Mouse (Mus musculus) ES-E14 (cell line): ENCODE results near the gene Pygm. TPM values are rescaled to one million over a fixed set of nuclear protein-coding genes. Genes with fewer than 3 reads are reported as not detected.
A peak's percentile ranks its signal among the peaks of the same experiment; 100 is the strongest.

ENCODE experiments used
- DNase-seq: peaks from one replicate; pipeline ENCODE4 v3.0.0-alpha.2; 2013; ENCODE audit warnings: low read depth, low spot score
- H3K27ac ChIP-seq: 2 replicates; pipeline ENCODE4 v1.5.1; 2012; ENCODE audit warnings: low read depth, mild to moderate bottlenecking, low read length, moderate library complexity, mixed read lengths; ENCODE audit not compliant: poor library complexity, insufficient read depth, severe bottlenecking
- H3K36me3 ChIP-seq: 2 replicates; pipeline ENCODE4 v1.6.1; 2012; ENCODE audit warnings: mild to moderate bottlenecking, low read length, moderate library complexity, mixed read lengths; ENCODE audit not compliant: control insufficient read depth, poor library complexity, insufficient read depth, severe bottlenecking
- H3K4me1 ChIP-seq, 2 experiments: fragments of 150-350 bp in 1 of 2; sonication (generic) in 1 of 2; 2 replicates each; pipeline ENCODE4 v1.6.1; 2012; ENCODE audit warnings: low read length in 2 of 2, mild to moderate bottlenecking in 1 of 2, mixed read lengths in 1 of 2; ENCODE audit not compliant: control insufficient read depth in 2 of 2, insufficient read depth in 2 of 2, poor library complexity in 1 of 2
- H3K4me3 ChIP-seq, 2 experiments: fragments of 150-350 bp in 1 of 2; sonication (generic) in 1 of 2; 2 replicates each; pipeline ENCODE4 v1.5.1; 2012; ENCODE audit warnings: low read length in 2 of 2, low read depth in 1 of 2, mild to moderate bottlenecking in 1 of 2, mixed read lengths in 1 of 2; ENCODE audit not compliant: insufficient read depth in 1 of 2, poor library complexity in 1 of 2, severe bottlenecking in 1 of 2
- H3K9ac ChIP-seq: 2 replicates; pipeline ENCODE4 v1.6.1; 2012; ENCODE audit warnings: low read depth, mild to moderate bottlenecking, low read length, mixed read lengths; ENCODE audit not compliant: poor library complexity, insufficient read depth, severe bottlenecking
- H3K9me3 ChIP-seq: fragments of 150-350 bp; sonication (generic); 2 replicates; pipeline ENCODE4 v1.6.1; 2012; ENCODE audit warnings: low read depth, mild to moderate bottlenecking, low read length; ENCODE audit not compliant: control insufficient read depth, insufficient read depth
- CHD2 ChIP-seq: IDR thresholded peaks from 2 replicates; pipeline ENCODE4 v1.6.1; 2014; ENCODE audit warnings: mild to moderate bottlenecking, low read depth, low read length, inconsistent platforms
- HCFC1 ChIP-seq: IDR thresholded peaks from 2 replicates; pipeline ENCODE4 v1.6.1; 2012; ENCODE audit warnings: low read length, inconsistent platforms, borderline replicate concordance; ENCODE audit not compliant: insufficient read depth
- MAFK ChIP-seq: IDR thresholded peaks from 2 replicates; pipeline ENCODE4 v1.6.1; 2014; ENCODE audit warnings: mild to moderate bottlenecking, low read depth, low read length, inconsistent platforms; ENCODE audit not compliant: insufficient read depth
- ZC3H11A ChIP-seq: IDR thresholded peaks from 2 replicates; pipeline ENCODE4 v1.6.1; 2012; ENCODE audit warnings: low read depth, mild to moderate bottlenecking, inconsistent platforms, low read length, borderline replicate concordance
- ZNF384 ChIP-seq: IDR thresholded peaks from 2 replicates; pipeline ENCODE4 v1.6.1; 2012; ENCODE audit warnings: low read depth, low read length, inconsistent platforms
- in situ Hi-C, 2 experiments: fragments of 600-800 bp; cut with MboI; formaldehyde crosslinking; loops; one replicate each; pipeline ENCODE4 v1.15.1; 2025; ENCODE audit warnings: low sequenced_read_pairs in 2 of 2, inconsistent platforms in 1 of 2; ENCODE audit not compliant: unreplicated experiment in 2 of 2
- total RNA-seq: library from RNA; depleted of rRNA; stranded (reverse); fragments of 300-350 nt; gene quantifications from 2 replicates; pipeline ENCODE4 v1.2.3, GENCODE M21; 2012; rRNA removed

The Pygm gene
- total RNA-seq, 1 experiment: 4.6 TPM

DNA sequence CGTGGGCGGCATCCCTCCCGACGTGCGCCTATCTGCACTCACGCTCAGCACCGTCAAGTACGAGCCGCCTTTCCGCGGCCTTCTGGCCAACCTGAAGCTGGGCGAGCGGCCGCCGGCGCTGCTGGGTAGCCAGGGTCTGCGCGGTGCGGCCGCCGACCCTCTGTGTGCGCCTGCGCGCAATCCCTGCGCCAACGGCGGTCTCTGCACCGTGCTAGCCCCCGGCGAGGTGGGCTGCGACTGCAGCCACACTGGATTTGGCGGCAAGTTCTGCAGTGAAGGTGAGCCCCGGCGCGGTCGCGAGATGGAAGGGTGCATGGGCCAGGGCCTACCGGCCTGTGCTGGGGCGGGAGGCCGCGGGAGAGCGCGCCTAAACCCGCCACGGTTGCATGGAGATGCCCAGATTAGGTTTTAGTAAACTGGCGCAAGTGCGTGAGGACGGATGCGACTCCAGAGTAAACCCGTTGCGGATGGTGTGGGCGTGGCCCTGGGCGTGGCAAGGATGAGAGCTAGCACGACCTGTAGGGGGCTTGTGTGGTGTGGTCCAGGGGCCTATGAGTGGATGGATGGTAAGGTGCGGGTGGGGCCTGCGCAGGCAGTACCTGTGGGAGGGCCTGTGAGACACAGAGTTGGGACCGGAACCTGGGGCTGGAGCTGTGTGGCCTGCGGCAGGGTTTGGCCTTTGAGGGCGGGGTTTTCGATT lies 44.5 kb downstream of the Pygm start:
- peaks cover 0 to 9% of the 10 kb centered on the region in 2 experiments; a peak in 2 of 4 replicates for H3K4me1 ChIP-seq
- H3K4me3 ChIP-seq: peak overlapping the region; percentile 54 to 70
- in situ Hi-C loops: no loop called here
- H3K36me3 ChIP-seq: no peaks in the 10 kb centered on the region
- DNase-seq: peak; percentile 90
- peak overlapping the region; percentile 48 for H3K9ac ChIP-seq
- TF ChIP-seq ZC3H11A (no peak), CHD2 (no peak), MAFK (no peak), HCFC1 (no peak), ZNF384 (no peak)
- no peaks in the 10 kb centered on the region for H3K9me3 ChIP-seq
- H3K27ac ChIP-seq: no peak overlapping the region

DNA sequence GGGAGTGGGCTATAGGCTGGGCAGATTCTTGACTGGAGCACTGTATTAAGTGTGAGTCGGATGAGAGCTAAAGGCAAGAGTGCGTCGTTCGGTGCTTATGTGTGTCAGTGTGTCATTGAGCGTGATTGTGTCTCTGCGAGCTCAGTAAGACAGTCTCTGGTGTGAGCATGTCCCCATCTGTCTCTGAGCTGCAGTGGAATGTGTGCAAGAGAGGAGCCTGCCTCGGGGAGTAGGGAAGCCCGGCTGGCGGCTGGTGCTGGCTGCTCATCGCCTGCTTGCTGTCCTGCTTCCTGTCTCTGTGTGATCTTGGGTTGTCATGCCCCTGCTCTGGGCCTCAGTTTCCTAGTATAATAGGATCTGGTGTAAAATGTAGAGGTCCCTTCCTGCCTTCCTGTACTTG lies 58.8 kb downstream of the Pygm start:
- Histone ChIP-seq H3K4me3 (no peak overlapping the region), H3K27ac (no peak overlapping the region), H3K9me3 (no peaks in the 10 kb centered on the region), H3K4me1 (peaks cover 0 to 2% of the 10 kb centered on the region in 2 experiments; a peak in 1 of 4 replicates), H3K9ac (no peak overlapping the region), H3K36me3 (no peaks in the 10 kb centered on the region)
- no peak for DNase-seq
- TF ChIP-seq HCFC1 (no peak), MAFK (no peak), ZC3H11A (no peak), CHD2 (no peak), ZNF384 (no peak)
- in situ Hi-C loops: no loop called here

DNA sequence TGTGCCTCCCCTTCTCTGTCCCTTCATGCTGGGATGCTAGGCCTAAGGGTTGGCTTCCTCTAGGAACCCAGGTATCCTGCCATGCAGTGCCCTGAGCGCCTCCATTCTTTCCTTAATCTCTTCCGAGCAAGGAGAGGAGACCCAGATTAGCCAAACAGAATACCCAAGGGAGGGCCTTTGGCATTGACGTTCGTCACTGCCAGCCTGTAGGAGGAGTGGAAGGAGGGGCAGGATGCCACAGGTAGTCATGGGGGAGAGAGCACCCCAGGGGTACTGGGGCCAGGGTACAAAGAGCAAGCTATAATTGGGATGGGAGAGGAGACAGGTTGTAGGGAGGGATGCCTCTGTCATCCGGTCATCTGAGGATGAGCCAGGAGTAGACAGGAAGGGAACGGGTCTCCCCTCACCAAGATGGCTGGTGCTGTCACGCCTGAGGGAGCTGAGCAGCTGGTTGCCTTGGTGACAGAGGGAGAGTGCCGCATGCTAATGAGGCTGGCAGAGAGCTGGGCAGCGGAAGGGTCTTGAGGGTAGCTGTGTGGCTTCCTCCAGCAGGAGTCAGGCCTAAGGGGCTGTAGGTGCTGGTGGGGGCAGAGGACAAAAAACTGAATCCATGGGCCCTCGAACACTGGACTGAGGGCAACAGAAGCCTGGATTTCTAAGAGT lies 61.7 kb downstream of the Pygm start:
- TF ChIP-seq CHD2 (no peak), ZNF384 (no peak), HCFC1 (no peak), ZC3H11A (no peak), MAFK (no peak)
- in situ Hi-C loops: no loop called here
- peaks cover 2 to 9% of the 10 kb centered on the region in 2 experiments; a peak in 1 of 4 replicates for H3K4me1 ChIP-seq
- no peak overlapping the region for H3K27ac ChIP-seq
- no peaks in the 10 kb centered on the region for H3K9me3 ChIP-seq
- H3K9ac ChIP-seq: no peak overlapping the region
- no peak overlapping the region for H3K4me3 ChIP-seq
- DNase-seq: no peak
- H3K36me3 ChIP-seq: no peaks in the 10 kb centered on the region

DNA sequence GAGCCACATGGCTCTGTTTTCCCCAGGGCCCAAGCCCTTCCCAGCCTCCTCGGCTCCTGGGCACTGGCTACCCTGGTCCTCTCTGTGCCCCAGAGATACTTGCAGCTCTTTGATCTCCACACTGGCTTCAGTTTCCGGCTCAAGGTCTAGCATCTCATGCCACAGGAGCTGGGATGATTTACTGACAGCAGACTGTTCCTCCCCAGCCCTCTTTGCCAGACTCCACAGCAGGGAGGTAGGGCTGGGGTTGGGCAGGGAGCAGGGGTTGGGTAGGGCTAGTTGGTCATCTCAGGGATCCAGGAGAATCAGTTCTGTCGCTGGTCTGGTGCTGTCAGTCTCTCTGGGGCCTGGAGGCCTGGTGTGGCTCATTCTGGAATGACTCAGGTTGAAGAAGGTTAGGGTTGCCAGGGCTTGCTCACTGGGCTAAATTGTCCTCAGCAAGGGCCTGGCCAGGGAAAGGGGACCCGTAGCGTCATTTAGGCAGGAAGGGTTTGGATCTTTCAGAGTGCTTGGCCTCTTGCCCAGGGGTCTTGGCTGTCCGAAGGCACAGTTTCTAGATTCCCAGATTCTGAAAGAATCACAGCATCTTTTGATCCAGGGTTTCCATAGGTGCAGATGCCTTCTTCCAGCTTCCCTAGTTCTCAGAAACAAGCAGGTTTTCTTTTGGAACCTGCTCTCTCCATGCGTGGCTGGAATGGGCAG lies 62.7 kb downstream of the Pygm start:
- Histone ChIP-seq H3K4me3 (no peak overlapping the region), H3K36me3 (no peaks in the 10 kb centered on the region), H3K27ac (no peak overlapping the region), H3K9ac (no peak overlapping the region), H3K9me3 (no peaks in the 10 kb centered on the region), H3K4me1 (peaks cover 2 to 11% of the 10 kb centered on the region in 2 experiments; a peak in 1 of 4 replicates)
- TF ChIP-seq ZNF384 (no peak), CHD2 (no peak), ZC3H11A (no peak)
- in situ Hi-C loops: no loop called here
- DNase-seq: no peak

Other genes with a start within 250 kb of the Pygm start
- gene Batf2, start 243.4 kb upstream of the Pygm start, total RNA-seq: 0.18 TPM in 1 of 2 replicates, not detected in the other
- 42.2 and 43.8 TPM in 2 replicates for gene Arl2, start 242.9 kb upstream of the Pygm start, total RNA-seq
- 0.63 and 1.6 TPM in 2 replicates for gene Majin, start 200.0 kb upstream of the Pygm start, total RNA-seq
- 3.9 and 5.9 TPM in 2 replicates for gene Gpha2, start 158.0 kb upstream of the Pygm start, total RNA-seq
- 22.8 and 24.8 TPM in 2 replicates for gene Ppp2r5b, start 148.5 kb upstream of the Pygm start, total RNA-seq
- 31.8 and 45.0 TPM in 2 replicates for gene Atg2a, start 142.7 kb upstream of the Pygm start, total RNA-seq
- gene Ehd1, start 107.7 kb upstream of the Pygm start, total RNA-seq: 133 and 162 TPM in 2 replicates
- gene Cdc42bpg, start 77.9 kb upstream of the Pygm start, total RNA-seq: 35.5 and 48.4 TPM in 2 replicates
- gene Men1, start 49.4 kb upstream of the Pygm start, total RNA-seq: 60.4 and 65.6 TPM in 2 replicates
- gene Map4k2, start 43.3 kb upstream of the Pygm start, total RNA-seq: 29.4 and 43.6 TPM in 2 replicates
- 150 and 164 TPM in 2 replicates for gene Sf1, start 20.7 kb upstream of the Pygm start, total RNA-seq
- gene Rasgrp2, start 14.9 kb downstream of the Pygm start, total RNA-seq: 81.7 and 139 TPM in 2 replicates
- 9.5 and 17.1 TPM in 2 replicates for gene Nrxn2, start 34.3 kb downstream of the Pygm start, total RNA-seq
- gene Slc22a12, start 158.6 kb downstream of the Pygm start, total RNA-seq: not detected in 2 replicates